Mouse (Mus musculus): ENCODE measurements around the gene Hoxa11. TPM values are rescaled to one million over a fixed set of nuclear protein-coding genes. Genes with fewer than 3 reads are reported as not detected.

The Hoxa11 gene
- total and polyA plus RNA-seq, 2 experiments from 2014 or later: not detected

DNA sequence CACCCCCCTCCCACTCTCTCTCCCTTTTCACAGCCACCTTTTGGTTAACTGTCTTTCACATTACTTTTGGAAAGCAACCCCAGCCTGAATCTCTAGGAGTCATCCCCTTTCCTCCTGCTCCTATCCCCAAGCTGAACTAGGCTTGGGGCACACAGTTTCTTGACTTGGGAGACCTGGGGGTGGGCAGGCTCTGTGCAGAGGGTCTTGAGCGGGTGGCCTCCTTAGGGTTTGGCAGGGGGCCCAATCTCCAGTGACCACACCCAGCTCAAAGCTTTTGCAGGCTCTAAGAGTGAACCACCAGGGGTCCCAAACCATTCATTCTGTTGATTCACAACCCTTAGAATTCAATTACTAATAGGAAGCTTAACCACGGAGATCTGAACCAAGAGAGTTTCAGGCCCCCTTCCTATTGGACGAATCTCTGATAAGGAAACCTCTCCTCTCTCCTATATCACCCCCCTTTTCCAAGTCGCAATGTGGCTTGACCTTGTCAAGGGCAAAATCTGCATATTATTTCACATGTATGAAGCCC is 2.7 kb downstream of the Hoxa11 start:
- Histone ChIP-seq H3K36me3 (ENCODE audit: insufficient read depth, low read length) (no peaks in the 10 kb centered on the region), H3K27ac (no peak overlapping the region), H3K4me2 (ENCODE audit: low read depth, low read length) (no peak overlapping the region), H3K4me3 (ENCODE audit: low read length) (no peak overlapping the region), H3K27me3 (ENCODE audit: insufficient read depth, low read length) (peaks cover 99% of the 10 kb centered on the region), H3K9me3 (ENCODE audit: low read length) (no peaks in the 10 kb centered on the region), H3K4me1 (ENCODE audit: insufficient read depth, low read length) (no peaks in the 10 kb centered on the region), H3K9ac (replicated peaks; ENCODE audit: low read length) (no peak overlapping the region)
- DNase-seq (ENCODE audit: low spot score) (no peak), ATAC-seq (no peak)
- TF ChIP-seq CTCF (IDR thresholded peaks at IDR 0.05; ENCODE audit: low read depth): no peak
- 4% methylated on average over 4 of the region's 4 CpGs for WGBS

DNA sequence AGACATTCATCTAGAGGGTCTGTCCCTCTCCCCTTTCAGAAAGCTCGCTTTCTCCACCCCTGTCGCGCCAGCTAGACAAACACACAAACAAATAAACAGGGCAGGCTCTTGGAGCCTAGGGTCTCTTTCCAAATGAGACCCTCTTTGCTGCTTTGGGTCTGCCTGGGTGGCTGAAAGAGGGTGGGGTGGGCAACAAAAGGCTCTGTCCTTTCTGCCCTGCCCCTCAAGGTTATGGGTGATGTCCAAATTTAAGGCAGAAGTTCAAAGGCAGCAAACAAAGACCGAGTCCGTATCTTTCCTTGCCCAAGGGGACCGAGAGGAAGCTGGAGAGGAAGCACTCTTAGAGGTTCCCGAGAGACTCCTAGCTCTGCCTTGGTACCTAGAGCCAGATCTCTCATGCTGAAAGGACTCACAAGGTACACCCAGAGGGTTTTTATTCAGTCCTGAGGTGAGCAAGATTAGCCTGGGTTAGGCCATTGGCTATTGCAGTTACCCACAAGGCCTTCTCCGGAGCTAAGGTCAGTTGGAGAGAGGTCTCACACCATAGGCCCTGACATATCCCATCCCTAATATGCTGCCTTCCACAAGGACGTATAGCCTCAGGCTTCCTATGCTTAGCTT is 4.5 kb downstream of the Hoxa11 start:
- Histone ChIP-seq H3K4me1 (ENCODE audit: insufficient read depth, low read length) (no peaks in the 10 kb centered on the region), H3K4me2 (ENCODE audit: low read depth, low read length) (no peak overlapping the region), H3K27me3 (ENCODE audit: insufficient read depth, low read length) (peaks cover 99% of the 10 kb centered on the region), H3K9ac (replicated peaks; ENCODE audit: low read length) (no peak overlapping the region), H3K36me3 (ENCODE audit: insufficient read depth, low read length) (no peaks in the 10 kb centered on the region), H3K27ac (no peak overlapping the region), H3K4me3 (ENCODE audit: low read length) (no peak overlapping the region), H3K9me3 (ENCODE audit: low read length) (no peaks in the 10 kb centered on the region)
- TF ChIP-seq CTCF (IDR thresholded peaks at IDR 0.05; ENCODE audit: low read depth): no peak
- ATAC-seq (no peak), DNase-seq (ENCODE audit: low spot score) (no peak)
- 5% methylated on average over 9 of the region's 9 CpGs for WGBS

DNA sequence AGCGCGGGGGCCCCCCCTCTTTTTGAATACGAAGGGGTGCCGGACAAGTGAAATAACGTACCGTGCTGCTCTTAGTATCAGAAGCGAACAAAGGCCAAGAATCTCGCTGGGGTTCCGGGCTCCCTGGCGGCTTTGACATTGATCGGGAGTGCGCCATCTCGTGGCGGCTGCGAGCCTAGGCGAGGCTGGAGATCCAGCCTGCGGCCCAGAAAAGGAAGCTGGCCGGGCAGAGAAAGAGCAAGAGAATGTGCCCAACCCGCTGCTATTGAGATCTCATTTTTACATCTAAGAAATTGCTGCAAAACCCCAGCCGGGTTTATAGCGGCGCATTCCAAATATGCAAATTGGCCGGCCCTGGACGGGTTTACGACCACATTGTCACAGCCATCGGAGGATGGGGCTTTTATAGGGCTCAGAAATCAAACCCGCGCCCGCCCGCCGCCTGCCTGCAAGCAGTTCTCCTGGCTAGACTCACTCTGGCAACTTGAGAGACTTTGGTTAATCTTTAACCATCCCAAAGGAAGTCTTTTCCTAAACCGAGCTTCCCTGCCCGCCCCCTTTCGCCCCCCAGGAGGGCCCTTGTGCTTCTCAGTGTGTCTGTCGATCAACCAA is 5.1 kb downstream of the Hoxa11 start, which contains the start of gene Hoxa10:
TSS of gene Hoxa10 (minus strand) at position 466 of the 612 bp plus-strand sequence.
- Histone ChIP-seq H3K9me3 (ENCODE audit: low read length) (no peaks in the 10 kb centered on the region), H3K27me3 (ENCODE audit: insufficient read depth, low read length) (peaks cover 99% of the 10 kb centered on the region), H3K4me3 (ENCODE audit: low read length) (no peak within 1 kb of the TSS), H3K36me3 (ENCODE audit: insufficient read depth, low read length) (no peaks in the 10 kb centered on the region), H3K4me2 (ENCODE audit: low read depth, low read length) (no peak within 1 kb of the TSS), H3K4me1 (ENCODE audit: insufficient read depth, low read length) (no peaks in the 10 kb centered on the region), H3K27ac (no peak within 1 kb of the TSS), H3K9ac (replicated peaks; ENCODE audit: low read length) (no peak within 1 kb of the TSS)
- 1% methylated on average over 35 of the region's 35 CpGs for WGBS
- ATAC-seq (no peak), DNase-seq (ENCODE audit: low spot score) (peak; percentile 72)
- peak; percentile 74 for TF ChIP-seq CTCF (IDR thresholded peaks at IDR 0.05; ENCODE audit: low read depth)

DNA sequence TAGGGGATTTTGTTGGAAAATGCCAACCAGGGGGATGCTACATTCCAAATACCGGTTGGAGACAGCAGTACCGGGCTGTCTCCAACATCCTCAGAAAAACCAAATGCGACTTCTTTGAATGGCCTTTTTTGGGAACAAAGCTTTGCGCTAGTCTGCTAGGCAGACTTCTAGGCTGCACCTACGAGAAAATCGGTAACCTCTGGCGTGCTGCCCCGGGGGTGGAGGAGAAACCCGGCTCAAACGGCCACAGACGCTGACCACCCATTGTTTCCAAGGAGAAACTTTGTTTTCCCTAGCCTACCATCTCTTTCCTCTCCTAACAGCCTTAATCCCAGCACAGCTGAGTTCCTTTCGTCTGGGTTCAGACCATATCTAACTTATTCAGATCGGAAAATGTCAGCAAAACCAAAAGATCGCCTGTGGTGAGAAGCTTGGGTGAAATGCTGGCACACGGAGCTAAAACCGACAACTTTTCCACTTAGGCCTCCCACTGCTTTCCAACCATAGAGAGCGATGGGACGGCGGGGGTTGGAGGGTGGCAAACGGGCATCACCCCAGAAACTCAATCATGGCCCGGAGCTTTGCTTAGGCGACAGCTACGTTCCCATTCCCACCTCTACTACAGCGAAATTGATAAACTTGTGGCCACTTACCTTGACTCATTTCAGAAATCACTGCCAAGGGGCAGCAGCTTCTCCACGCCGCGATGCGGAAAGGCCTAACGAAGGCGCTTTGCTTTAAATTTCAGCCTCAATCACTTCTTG is 5.8 kb downstream of the Hoxa11 start:
- Histone ChIP-seq H3K27ac (no peak overlapping the region), H3K4me1 (ENCODE audit: insufficient read depth, low read length) (no peaks in the 10 kb centered on the region), H3K4me2 (ENCODE audit: low read depth, low read length) (no peak overlapping the region), H3K9ac (replicated peaks; ENCODE audit: low read length) (no peak overlapping the region), H3K9me3 (ENCODE audit: low read length) (no peaks in the 10 kb centered on the region), H3K4me3 (ENCODE audit: low read length) (no peak overlapping the region), H3K36me3 (ENCODE audit: insufficient read depth, low read length) (no peaks in the 10 kb centered on the region), H3K27me3 (ENCODE audit: insufficient read depth, low read length) (peaks cover 99% of the 10 kb centered on the region)
- 3% methylated on average over 30 of the region's 30 CpGs for WGBS
- no peak for DNase-seq (ENCODE audit: low spot score)
- no peak for TF ChIP-seq CTCF (IDR thresholded peaks at IDR 0.05; ENCODE audit: low read depth)
- ATAC-seq: no peak

DNA sequence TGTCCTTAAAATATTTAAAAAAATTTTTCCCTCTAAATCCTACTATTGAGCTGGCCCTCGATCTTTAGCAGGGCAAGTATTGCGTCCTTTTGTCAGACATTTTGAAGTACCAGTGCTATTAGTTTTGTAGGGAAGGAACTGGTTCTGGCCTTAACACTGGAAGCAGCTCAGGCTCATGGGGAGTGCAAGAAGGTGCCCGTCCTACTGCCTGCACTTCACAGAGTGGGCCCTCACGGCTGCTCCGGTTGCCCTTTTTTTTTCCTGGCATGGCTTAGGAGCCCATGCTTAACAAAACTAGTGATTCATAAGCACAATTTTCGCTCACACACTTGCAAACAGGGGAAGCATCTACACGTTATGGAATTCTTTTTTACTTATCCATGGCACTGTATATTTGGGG is 6.6 kb downstream of the Hoxa11 start:
- Histone ChIP-seq H3K4me2 (ENCODE audit: low read depth, low read length) (no peak overlapping the region), H3K4me1 (ENCODE audit: insufficient read depth, low read length) (no peaks in the 10 kb centered on the region), H3K36me3 (ENCODE audit: insufficient read depth, low read length) (no peaks in the 10 kb centered on the region), H3K27me3 (ENCODE audit: insufficient read depth, low read length) (peaks cover 100% of the 10 kb centered on the region), H3K9me3 (ENCODE audit: low read length) (no peaks in the 10 kb centered on the region), H3K4me3 (ENCODE audit: low read length) (no peak overlapping the region), H3K27ac (no peak overlapping the region), H3K9ac (replicated peaks; ENCODE audit: low read length) (no peak overlapping the region)
- DNase-seq (ENCODE audit: low spot score) (no peak), ATAC-seq (no peak)
- WGBS: 3% methylated on average over 7 of the region's 7 CpGs
- no peak for TF ChIP-seq CTCF (IDR thresholded peaks at IDR 0.05; ENCODE audit: low read depth)

DNA sequence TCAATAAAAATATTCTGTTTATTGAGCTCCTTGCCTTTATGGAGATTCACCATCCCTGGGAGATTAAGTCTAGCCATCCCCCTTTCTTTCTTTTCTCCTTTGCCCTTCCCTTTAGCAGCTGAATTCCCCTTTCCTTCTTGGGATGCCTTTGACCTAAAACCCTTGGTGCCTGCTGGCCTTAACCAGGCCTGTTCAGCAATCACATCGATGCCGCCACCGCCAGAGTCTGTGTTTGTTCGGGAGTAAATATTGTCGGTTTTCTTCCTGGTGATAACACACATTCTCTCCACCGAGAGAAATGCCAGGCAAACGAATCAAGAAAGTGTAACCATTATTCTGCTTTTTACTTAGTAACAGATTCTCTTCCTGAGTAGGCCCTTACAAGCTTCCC is 7.5 kb downstream of the Hoxa11 start:
- no peaks in the 10 kb centered on the region for H3K4me1 ChIP-seq (ENCODE audit: insufficient read depth, low read length)
- ATAC-seq (no peak), DNase-seq (ENCODE audit: low spot score) (no peak)
- WGBS: 5% methylated on average over 7 of the region's 7 CpGs
- H3K36me3 ChIP-seq (ENCODE audit: insufficient read depth, low read length): no peaks in the 10 kb centered on the region
- peaks cover 99% of the 10 kb centered on the region for H3K27me3 ChIP-seq (ENCODE audit: insufficient read depth, low read length)
- H3K4me2 ChIP-seq (ENCODE audit: low read depth, low read length): no peak overlapping the region
- TF ChIP-seq CTCF (IDR thresholded peaks at IDR 0.05; ENCODE audit: low read depth): no peak
- no peak overlapping the region for H3K4me3 ChIP-seq (ENCODE audit: low read length)
- no peaks in the 10 kb centered on the region for H3K9me3 ChIP-seq (ENCODE audit: low read length)
- no peak overlapping the region for H3K9ac ChIP-seq (replicated peaks; ENCODE audit: low read length)
- no peak overlapping the region for H3K27ac ChIP-seq
